Mouse (Mus musculus): Measurements from ENCODE around the gene Nup50. TPM values are rescaled to one million over a fixed set of nuclear protein-coding genes. Genes with fewer than 3 reads are reported as not detected.

The Nup50 gene
- polyA plus RNA-seq, 1 experiment: 13.7 TPM

DNA sequence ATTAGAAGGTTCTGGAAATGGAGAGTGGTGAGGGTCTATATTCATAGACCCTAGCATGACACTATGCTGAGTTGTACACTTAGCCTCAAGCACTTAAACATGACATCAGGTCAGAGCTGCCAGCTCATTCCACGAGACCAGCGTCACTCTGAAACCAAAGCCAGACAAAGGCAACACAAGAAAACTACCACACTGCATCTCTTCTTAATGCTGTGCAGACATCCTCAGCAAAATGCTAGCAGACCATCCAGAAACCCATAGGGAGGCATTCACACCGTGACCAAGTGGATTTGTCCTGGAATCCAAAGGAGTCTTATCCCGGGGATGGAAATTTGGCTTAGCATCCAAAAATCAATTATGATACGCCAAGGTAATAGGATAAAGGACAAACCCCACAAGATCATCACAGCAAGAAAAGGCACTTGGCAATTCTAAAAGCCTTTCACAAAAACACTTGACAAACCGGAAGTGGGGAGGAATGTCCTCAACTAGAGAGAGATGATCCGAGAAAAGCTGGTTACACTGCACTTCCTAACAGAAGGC, 19.3 kb upstream of the Nup50 start:
- TF ChIP-seq CTCF (IDR thresholded peaks at IDR 0.05; ENCODE audit: extremely low read depth, insufficient read depth, low read length) (no peak), POLR2A (IDR thresholded peaks at IDR 0.05; ENCODE audit: extremely low read depth, insufficient read depth, low read length) (no peak)
- H3K4me3 ChIP-seq (ENCODE audit: insufficient read depth, low read length): no peak overlapping the region
- H3K27ac ChIP-seq (ENCODE audit: insufficient read depth, low read length): no peak overlapping the region
- no peaks in the 10 kb centered on the region for H3K4me1 ChIP-seq (ENCODE audit: control insufficient read depth, insufficient read depth, low read length)

GRCm38 (mm10) chr15:84913201-84913600, 10.0 kb upstream of the Nup50 start:
- no peak overlapping the region for H3K4me3 ChIP-seq (ENCODE audit: insufficient read depth, low read length)
- no peak overlapping the region for H3K27ac ChIP-seq (ENCODE audit: insufficient read depth, low read length)
- no peaks in the 10 kb centered on the region for H3K4me1 ChIP-seq (ENCODE audit: control insufficient read depth, insufficient read depth, low read length)
- no peak for TF ChIP-seq CTCF (IDR thresholded peaks at IDR 0.05; ENCODE audit: extremely low read depth, insufficient read depth, low read length)
- no peak for TF ChIP-seq POLR2A (IDR thresholded peaks at IDR 0.05; ENCODE audit: extremely low read depth, insufficient read depth, low read length)

DNA sequence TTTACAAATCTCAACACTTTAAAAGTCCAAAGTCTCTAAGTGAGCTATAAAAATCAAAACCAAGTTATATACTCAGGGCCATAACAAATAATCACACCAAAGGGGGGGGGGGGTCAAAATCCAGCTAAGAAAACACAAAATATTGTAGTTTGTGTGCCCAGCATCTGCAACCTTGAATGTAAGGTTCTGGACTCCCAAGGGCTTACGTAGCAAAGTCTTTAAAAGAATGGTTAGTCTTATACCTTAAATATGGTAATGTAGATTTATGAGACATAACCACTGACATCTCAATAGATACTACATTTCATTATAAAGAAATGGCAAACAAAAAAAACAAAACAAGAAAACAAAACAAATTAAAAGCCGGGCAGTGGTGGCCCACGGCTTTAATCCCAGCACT, 3.3 kb upstream of the Nup50 start, which contains the start of gene Gm29666:
Gene Gm29666, minus strand, starts transcription at position 101 of the 400 bp plus-strand sequence.
- TF ChIP-seq POLR2A (IDR thresholded peaks at IDR 0.05; ENCODE audit: extremely low read depth, insufficient read depth, low read length): no peak
- TF ChIP-seq CTCF (IDR thresholded peaks at IDR 0.05; ENCODE audit: extremely low read depth, insufficient read depth, low read length): no peak
- H3K4me1 ChIP-seq (ENCODE audit: control insufficient read depth, insufficient read depth, low read length): peaks cover 3% of the 10 kb centered on the region; the same call in 1 of the 2 replicates
- no peak within 1 kb of the TSS for H3K27ac ChIP-seq (ENCODE audit: insufficient read depth, low read length)
- H3K4me3 ChIP-seq (ENCODE audit: insufficient read depth, low read length): no peak within 1 kb of the TSS

DNA sequence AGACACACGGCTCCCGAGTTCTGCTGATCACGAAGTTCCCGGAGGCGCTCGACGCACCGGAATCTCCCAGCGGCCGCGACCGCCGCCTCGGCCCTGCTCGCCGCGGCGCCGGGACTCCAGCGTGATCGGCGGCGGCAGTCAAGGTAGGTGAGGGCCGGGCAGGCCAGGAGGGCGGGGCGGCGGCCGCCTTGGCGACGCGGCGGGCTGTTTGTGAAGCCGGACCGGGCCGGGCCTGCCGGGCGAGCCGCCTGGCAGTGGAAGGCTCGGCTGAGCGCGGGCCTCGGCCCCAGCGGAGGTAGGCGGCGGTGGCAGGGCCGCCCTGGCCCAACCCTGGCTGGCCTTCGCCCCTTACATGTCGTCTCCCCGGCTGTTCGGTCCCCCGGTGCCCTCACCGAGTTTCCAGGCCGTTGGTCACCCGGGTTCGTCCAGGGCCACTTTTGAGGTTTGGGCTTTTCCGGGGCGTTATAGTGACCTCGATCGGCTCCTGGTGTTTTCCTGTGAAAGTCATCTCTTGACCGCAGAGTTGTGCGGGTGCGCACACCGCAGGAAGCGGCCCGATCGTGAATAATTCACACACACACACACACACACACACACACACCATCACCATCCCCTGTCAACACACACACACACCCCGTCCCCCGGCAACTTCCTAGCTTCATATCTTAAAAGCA, 434 bp downstream of the Nup50 start:
- Histone ChIP-seq H3K27ac (ENCODE audit: insufficient read depth, low read length) (peak overlapping the region; percentile 88), H3K4me3 (ENCODE audit: insufficient read depth, low read length) (peak overlapping the region; percentile 62), H3K4me1 (ENCODE audit: control insufficient read depth, insufficient read depth, low read length) (peaks cover 3% of the 10 kb centered on the region; the same call in 1 of the 2 replicates)
- TF ChIP-seq POLR2A (IDR thresholded peaks at IDR 0.05; ENCODE audit: extremely low read depth, insufficient read depth, low read length) (no peak), CTCF (IDR thresholded peaks at IDR 0.05; ENCODE audit: extremely low read depth, insufficient read depth, low read length) (no peak)

DNA sequence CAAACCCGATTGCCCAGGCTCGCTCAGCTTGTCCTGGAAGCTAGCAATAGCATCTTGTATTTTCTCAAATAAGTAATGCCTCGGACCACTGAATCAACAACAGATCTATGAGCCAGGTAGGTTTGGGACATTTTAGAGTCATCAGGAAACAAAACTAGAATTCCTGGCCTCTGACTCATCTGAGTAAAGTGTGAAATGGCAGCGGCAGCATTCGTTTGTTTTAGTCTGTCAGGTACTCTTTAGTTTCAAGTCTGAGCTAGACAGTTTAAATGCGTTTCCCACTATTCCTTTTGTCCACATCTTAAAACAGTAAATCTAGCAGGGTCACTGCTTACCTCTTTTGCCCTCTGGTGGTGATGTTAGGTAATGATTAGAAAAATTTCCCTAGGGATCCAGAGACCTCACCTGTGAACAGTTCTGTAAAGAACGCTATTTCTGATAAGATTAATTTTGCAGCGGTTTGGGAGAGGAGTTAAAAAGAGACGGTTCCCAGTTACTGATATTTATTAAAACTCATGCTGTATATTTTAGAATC, 1.6 kb downstream of the Nup50 start:
- H3K27ac ChIP-seq (ENCODE audit: insufficient read depth, low read length): no peak overlapping the region
- H3K4me3 ChIP-seq (ENCODE audit: insufficient read depth, low read length): peak overlapping the region; percentile 62
- TF ChIP-seq CTCF (IDR thresholded peaks at IDR 0.05; ENCODE audit: extremely low read depth, insufficient read depth, low read length) (0 out of 2 replicates have a peak, but pooled peaks have one; percentile 17), POLR2A (IDR thresholded peaks at IDR 0.05; ENCODE audit: extremely low read depth, insufficient read depth, low read length) (no peak)
- peaks cover 3% of the 10 kb centered on the region; the same call in 1 of the 2 replicates for H3K4me1 ChIP-seq (ENCODE audit: control insufficient read depth, insufficient read depth, low read length)

- Histone ChIP-seq H3K4me1 (ENCODE audit: control insufficient read depth, insufficient read depth, low read length) (peaks cover 3% of the 10 kb centered on the region; the same call in 1 of the 2 replicates), H3K4me3 (ENCODE audit: insufficient read depth, low read length) (no peak overlapping the region), H3K27ac (ENCODE audit: insufficient read depth, low read length) (no peak overlapping the region)
- TF ChIP-seq CTCF (IDR thresholded peaks at IDR 0.05; ENCODE audit: extremely low read depth, insufficient read depth, low read length) (peak; percentile 53), POLR2A (IDR thresholded peaks at IDR 0.05; ENCODE audit: extremely low read depth, insufficient read depth, low read length) (no peak)
Measured at GRCm38 (mm10) chr15:84925495-84926018, 2.3 kb downstream of the Nup50 start.

- Histone ChIP-seq H3K4me1 (ENCODE audit: control insufficient read depth, insufficient read depth, low read length) (peaks cover 10% of the 10 kb centered on the region), H3K27ac (ENCODE audit: insufficient read depth, low read length) (no peak overlapping the region), H3K4me3 (ENCODE audit: insufficient read depth, low read length) (no peak overlapping the region)
- no peak for TF ChIP-seq CTCF (IDR thresholded peaks at IDR 0.05; ENCODE audit: extremely low read depth, insufficient read depth, low read length)
- TF ChIP-seq POLR2A (IDR thresholded peaks at IDR 0.05; ENCODE audit: extremely low read depth, insufficient read depth, low read length): no peak
Measured at GRCm38 (mm10) chr15:84932351-84932750, 9.1 kb downstream of the Nup50 start.

DNA sequence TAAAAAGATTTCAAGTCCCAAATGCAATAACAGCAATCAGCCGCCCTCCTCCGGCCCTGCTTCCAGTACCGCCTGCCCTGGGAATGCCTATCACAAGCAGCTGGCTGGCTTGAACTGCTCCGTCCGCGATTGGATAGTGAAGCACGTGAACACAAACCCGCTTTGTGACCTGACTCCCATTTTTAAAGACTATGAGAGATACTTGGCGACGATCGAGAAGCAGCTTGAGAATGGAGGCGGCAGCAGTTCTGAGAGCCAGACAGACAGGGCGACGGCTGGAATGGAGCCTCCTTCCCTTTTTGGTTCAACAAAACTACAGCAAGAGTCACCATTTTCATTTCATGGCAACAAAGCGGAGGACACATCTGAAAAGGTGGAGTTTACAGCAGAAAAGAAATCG, 11.7 kb downstream of the Nup50 start:
- Histone ChIP-seq H3K4me3 (ENCODE audit: insufficient read depth, low read length) (no peak overlapping the region), H3K4me1 (ENCODE audit: control insufficient read depth, insufficient read depth, low read length) (peaks cover 10% of the 10 kb centered on the region), H3K27ac (ENCODE audit: insufficient read depth, low read length) (no peak overlapping the region)
- TF ChIP-seq POLR2A (IDR thresholded peaks at IDR 0.05; ENCODE audit: extremely low read depth, insufficient read depth, low read length): no peak
- TF ChIP-seq CTCF (IDR thresholded peaks at IDR 0.05; ENCODE audit: extremely low read depth, insufficient read depth, low read length): no peak

DNA sequence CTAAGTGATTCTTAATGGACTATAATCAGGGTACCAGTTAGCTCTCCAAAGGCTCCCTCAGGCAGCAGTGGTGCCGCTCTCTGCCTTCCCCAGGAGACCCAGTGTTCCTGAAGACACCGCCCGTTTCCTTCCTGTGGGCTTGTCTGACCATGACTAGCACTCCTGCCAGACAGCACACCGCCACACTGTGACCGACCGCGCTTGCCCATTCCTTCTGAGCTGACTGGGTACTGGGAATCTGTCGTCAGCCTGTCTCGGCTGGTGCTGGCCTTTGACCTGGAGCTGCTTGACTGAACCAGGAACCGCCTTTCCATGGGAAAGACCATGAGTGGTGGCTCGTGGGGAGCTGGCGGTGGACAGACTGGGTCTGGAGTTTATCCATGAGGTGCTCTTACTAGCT, 16.9 kb downstream of the Nup50 start:
- TF ChIP-seq CTCF (IDR thresholded peaks at IDR 0.05; ENCODE audit: extremely low read depth, insufficient read depth, low read length) (no peak), POLR2A (IDR thresholded peaks at IDR 0.05; ENCODE audit: extremely low read depth, insufficient read depth, low read length) (no peak)
- no peak overlapping the region for H3K27ac ChIP-seq (ENCODE audit: insufficient read depth, low read length)
- H3K4me3 ChIP-seq (ENCODE audit: insufficient read depth, low read length): no peak overlapping the region
- H3K4me1 ChIP-seq (ENCODE audit: control insufficient read depth, insufficient read depth, low read length): peaks cover 9% of the 10 kb centered on the region
